Comparison of ENCODE assay signal across 28 mouse cellular contexts in genomic region chr4:70232383-70232782, GRCm38 (mm10).
"Had no signal": no experiment of that assay in that cellular context is flagged by ENCODE, and none has a peak within 500 bp of the region (broad histone marks: within the 10 kb centered on the region; RNA-seq: fewer than 3 reads in every experiment).

No protein-coding gene starts in this region.

- H3K4me3 ChIP-seq: embryonic facial prominence, embryonic 12.5 days; embryonic facial prominence, embryonic 13.5 days; embryonic facial prominence, embryonic 15.5 days; erythroblast, embryonic 14.5 days; forebrain, embryonic 10.5 days; forebrain, embryonic 12.5 days; forebrain, embryonic 13.5 days; forebrain, embryonic 15.5 days; gastrocnemius, adult 2 months; heart, adult 2 months had no signal

- DNase-seq: cerebellum, adult 18-20 months; cerebellum, adult 2 months; cerebellum, adult 8-10 months; cerebellum, adult 9-10 months; cerebellum, adult 9-11 months; cerebellum, postnatal 10 days; cerebellum, postnatal 14 days; cerebellum, postnatal 25 days; cerebellum, postnatal 36 days; embryo, embryonic 11 days; forebrain, postnatal 0 days; gastrocnemius, adult 2 months; gastrocnemius, postnatal 10 days; gastrocnemius, postnatal 14 days; gastrocnemius, postnatal 25 days; gastrocnemius, postnatal 36 days; heart, adult 18-20 months; heart, adult 2 months had no signal

- H3K4me2 ChIP-seq: embryonic facial prominence, embryonic 12.5 days; embryonic facial prominence, embryonic 13.5 days; embryonic facial prominence, embryonic 15.5 days; forebrain, embryonic 12.5 days; forebrain, embryonic 13.5 days; forebrain, embryonic 15.5 days had no signal

- H3K27me3 ChIP-seq: embryonic facial prominence, embryonic 12.5 days; embryonic facial prominence, embryonic 13.5 days; embryonic facial prominence, embryonic 15.5 days; forebrain, embryonic 12.5 days; forebrain, embryonic 13.5 days; forebrain, embryonic 15.5 days had no signal

- H3K27ac ChIP-seq: embryonic facial prominence, embryonic 12.5 days; embryonic facial prominence, embryonic 13.5 days; embryonic facial prominence, embryonic 15.5 days; forebrain, embryonic 10.5 days; forebrain, embryonic 12.5 days; forebrain, embryonic 13.5 days; forebrain, embryonic 15.5 days; gastrocnemius, adult 2 months; heart, adult 2 months had no signal

- H3K4me1 ChIP-seq: embryonic facial prominence, embryonic 12.5 days; embryonic facial prominence, embryonic 13.5 days; embryonic facial prominence, embryonic 15.5 days; forebrain, embryonic 10.5 days; forebrain, embryonic 12.5 days; forebrain, embryonic 13.5 days; forebrain, embryonic 15.5 days had no signal

- H3K9ac ChIP-seq: embryonic facial prominence, embryonic 12.5 days; embryonic facial prominence, embryonic 13.5 days; embryonic facial prominence, embryonic 15.5 days; forebrain, embryonic 12.5 days; forebrain, embryonic 13.5 days; forebrain, embryonic 15.5 days; forebrain, postnatal 0 days had no signal

- H3K9me3 ChIP-seq: embryonic facial prominence, embryonic 12.5 days; embryonic facial prominence, embryonic 13.5 days; embryonic facial prominence, embryonic 15.5 days; forebrain, embryonic 10.5 days; forebrain, embryonic 12.5 days; forebrain, embryonic 13.5 days; forebrain, embryonic 15.5 days had no signal

- ATAC-seq: forebrain, embryonic 13.5 days; forebrain, embryonic 14.5 days; forebrain, embryonic 15.5 days; forebrain, embryonic 16.5 days; forebrain, postnatal 0 days had no signal
